Mouse (Mus musculus) heart, embryonic 14.5 days (tissue): ENCODE results near the gene Tmem116. TPM values are rescaled to one million over a fixed set of nuclear protein-coding genes. Genes with fewer than 3 reads are reported as not detected.
"Not testable (repeated sequence)": the region's sequence is repeated elsewhere in the genome, so short reads cannot be mapped to it uniquely, and the experiment has no call there.

Source experiments
- ATAC-seq: fragments of 200-750 bp; cut with Nextera tagmentation; 2 replicates; pipeline ENCODE4 v1.8.0; 2017; ENCODE audit warnings: low read depth, moderate TSS enrichment; ENCODE audit not compliant: insufficient number of reproducible peaks, insufficient read depth, low FRiP score
- H3K27ac ChIP-seq, 2 experiments: fragments of 200-500 bp in 1 of 2; fragments of 300-500 bp in 1 of 2; sonication (generic) in 1 of 2; replicated peaks in 1 of 2; 2 replicates each; pipeline ENCODE4 v1.5.1; 2012 to 2014; ENCODE audit warnings: low read depth in 2 of 2, low read length in 2 of 2, control low read depth in 1 of 2, mild to moderate bottlenecking in 1 of 2, mixed read lengths in 1 of 2; ENCODE audit not compliant: control insufficient read depth in 1 of 2, insufficient read depth in 1 of 2
- H3K27me3 ChIP-seq: fragments of 300-500 bp; sonication (generic); 2 replicates; pipeline ENCODE4 v1.6.1; 2014; ENCODE audit warnings: mild to moderate bottlenecking, low read length, control low read depth; ENCODE audit not compliant: control insufficient read depth, insufficient read depth
- H3K36me3 ChIP-seq: fragments of 300-500 bp; sonication (generic); 2 replicates; pipeline ENCODE4 v1.6.1; 2014; ENCODE audit warnings: mild to moderate bottlenecking, control low read depth, low read length, mixed read lengths; ENCODE audit not compliant: control insufficient read depth, insufficient read depth
- H3K4me1 ChIP-seq, 2 experiments: fragments of 200-500 bp in 1 of 2; fragments of 300-500 bp in 1 of 2; sonication (generic) in 1 of 2; 2 replicates each; pipeline ENCODE4 v1.6.1; 2012 to 2014; ENCODE audit warnings: low read length in 2 of 2, control low read depth in 1 of 2, mixed read lengths in 1 of 2; ENCODE audit not compliant: control insufficient read depth in 2 of 2, insufficient read depth in 2 of 2
- H3K4me2 ChIP-seq: fragments of 300-500 bp; sonication (generic); 2 replicates; pipeline ENCODE4 v1.6.1; 2014; ENCODE audit warnings: mild to moderate bottlenecking, low read length
- H3K4me3 ChIP-seq, 2 experiments: fragments of 200-500 bp in 1 of 2; fragments of 300-500 bp in 1 of 2; sonication (generic) in 1 of 2; 2 replicates each; pipeline ENCODE4 v1.5.1; 2012 to 2014; ENCODE audit warnings: low read length in 2 of 2, mild to moderate bottlenecking in 2 of 2, control low read depth in 1 of 2, low read depth in 1 of 2, moderate library complexity in 1 of 2; ENCODE audit not compliant: control insufficient read depth in 1 of 2, insufficient read depth in 1 of 2
- H3K9ac ChIP-seq: fragments of 300-500 bp; sonication (generic); 2 replicates; pipeline ENCODE4 v1.6.1; 2014; ENCODE audit warnings: mild to moderate bottlenecking, low read length
- H3K9me3 ChIP-seq: fragments of 300-500 bp; sonication (generic); 2 replicates; pipeline ENCODE4 v1.6.1; 2016; ENCODE audit warnings: low read length, control low read depth; ENCODE audit not compliant: control insufficient read depth
- WGBS: fragments of 180-500 bp; shearing (Covaris S2); extraction: QIAGEN DNeasy Blood & Tissue Kit; methylation state at CpG from one replicate; pipeline ENCODE4 v1.1.7; 2014; 5-methylcytosine and 5-hydroxymethylcytosine counted together
- polyA plus RNA-seq: library from polyadenylated mRNA; unstranded; fragments of >200 nt; fragmentation: Nextera tagmentation; extraction: Ambion mirVana; gene quantifications from 2 replicates; pipeline ENCODE4 v1.2.1, GENCODE M21; 2014

Tmem116 gene
- polyA plus RNA-seq, 1 experiment from 2014 or later = 4.2 TPM

GRCm38 (mm10) chr5:121484801-121485200, 33.1 kb downstream of the Tmem116 start:
- Histone ChIP-seq H3K4me2 (no peak overlapping the region), H3K36me3 (no peaks in the 10 kb centered on the region), H3K4me1 (no peaks in the 10 kb centered on the region), H3K9ac (no peak overlapping the region), H3K9me3 (no peaks in the 10 kb centered on the region), H3K27me3 (no peaks in the 10 kb centered on the region), H3K27ac (no peak overlapping the region), H3K4me3 (no peak overlapping the region)
- 72% methylated on average over 5 of the region's 5 CpGs for WGBS
- ATAC-seq = no peak

- Histone ChIP-seq H3K4me2 (no peak overlapping the region), H3K27me3 (no peaks in the 10 kb centered on the region), H3K9me3 (no peaks in the 10 kb centered on the region), H3K36me3 (no peaks in the 10 kb centered on the region), H3K4me1 (no peaks in the 10 kb centered on the region), H3K9ac (no peak overlapping the region), H3K27ac (no peak overlapping the region), H3K4me3 (no peak overlapping the region)
- ATAC-seq = no peak
- 67% methylated on average over 8 of the region's 8 CpGs for WGBS
Observed at GRCm38 (mm10) chr5:121493305-121493704, 41.6 kb downstream of the Tmem116 start.

- ATAC-seq = no peak
- 60% methylated on average over 7 of the region's 7 CpGs for WGBS
- Histone ChIP-seq H3K36me3 (no peaks in the 10 kb centered on the region), H3K4me3 (no peak overlapping the region), H3K27ac (no peak overlapping the region), H3K4me1 (no peaks in the 10 kb centered on the region), H3K27me3 (no peaks in the 10 kb centered on the region), H3K9me3 (no peaks in the 10 kb centered on the region), H3K9ac (no peak overlapping the region), H3K4me2 (no peak overlapping the region)
Observed at GRCm38 (mm10) chr5:121500719-121501118, 49.0 kb downstream of the Tmem116 start.

GRCm38 (mm10) chr5:121501424-121501996, 49.8 kb downstream of the Tmem116 start:
- not testable (repeated sequence) for ATAC-seq

GRCm38 (mm10) chr5:121503231-121503630, 51.5 kb downstream of the Tmem116 start, which contains the start of gene Adam1b:
Adam1b (minus strand) TSS chr5:121503435.
- Histone ChIP-seq H3K4me1 (peaks cover 3% of the 10 kb centered on the region in 2 experiments; a peak in 2 of 4 replicates), H3K9ac (no peak within 1 kb of the TSS), H3K27me3 (no peaks in the 10 kb centered on the region), H3K4me2 (no peak within 1 kb of the TSS), H3K4me3 (no peak within 1 kb of the TSS), H3K36me3 (no peaks in the 10 kb centered on the region), H3K27ac (no peak within 1 kb of the TSS), H3K9me3 (no peaks in the 10 kb centered on the region)
- no peak for ATAC-seq
- WGBS = 73% methylated on average over 3 of the region's 3 CpGs

More at GRCm38 (mm10) chr5:121501424-121501996, 49.8 kb downstream of the Tmem116 start:
- H3K4me3 ChIP-seq, H3K9me3 ChIP-seq, H3K27me3 ChIP-seq, H3K4me1 ChIP-seq, H3K36me3 ChIP-seq, H3K4me2 ChIP-seq, H3K9ac ChIP-seq, H3K27ac ChIP-seq: not testable (repeated sequence)
- WGBS = 61% methylated on average over 10 of the region's 17 CpGs

DNA sequence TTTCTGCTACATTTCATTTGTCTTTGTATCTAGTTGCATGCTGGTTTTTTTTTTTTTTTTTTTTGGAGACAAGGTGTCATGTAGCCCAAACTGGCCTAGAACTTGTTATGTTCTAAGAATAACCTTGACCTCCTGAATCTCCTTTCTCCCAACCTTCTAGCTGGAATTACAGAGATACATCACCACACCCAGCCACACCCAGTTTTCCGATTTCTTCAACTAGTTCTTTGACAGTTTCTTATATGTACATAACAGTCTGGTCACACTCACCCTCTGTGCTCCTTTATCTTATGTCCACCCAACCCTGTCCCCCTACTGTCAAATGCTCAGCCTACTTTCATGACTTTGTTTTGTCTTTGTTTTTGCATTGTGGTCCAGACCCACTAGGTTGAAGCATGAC, 55.2 kb downstream of the Tmem116 start:
- no peak for ATAC-seq
- H3K4me3 ChIP-seq = no peak overlapping the region
- no peaks in the 10 kb centered on the region for H3K27me3 ChIP-seq
- H3K4me2 ChIP-seq = no peak overlapping the region
- peaks cover 3% of the 10 kb centered on the region in 2 experiments; a peak in 2 of 4 replicates for H3K4me1 ChIP-seq
- no peak overlapping the region for H3K27ac ChIP-seq
- H3K9me3 ChIP-seq = no peaks in the 10 kb centered on the region
- H3K9ac ChIP-seq = no peak overlapping the region
- no peaks in the 10 kb centered on the region for H3K36me3 ChIP-seq
- WGBS = 66% methylated on average over 1 of the region's 1 CpGs

- H3K27me3 ChIP-seq = no peaks in the 10 kb centered on the region
- H3K4me2 ChIP-seq = no peak overlapping the region
- ATAC-seq = no peak
- H3K9ac ChIP-seq = no peak overlapping the region
- peaks cover 3% of the 10 kb centered on the region in 2 experiments; a peak in 2 of 4 replicates for H3K4me1 ChIP-seq
- H3K9me3 ChIP-seq = no peaks in the 10 kb centered on the region
- H3K27ac ChIP-seq = no peak overlapping the region
- no peak overlapping the region for H3K4me3 ChIP-seq
- 80% methylated on average over 7 of the region's 7 CpGs for WGBS
- H3K36me3 ChIP-seq = no peaks in the 10 kb centered on the region
Observed at GRCm38 (mm10) chr5:121510009-121510408, 58.3 kb downstream of the Tmem116 start.

GRCm38 (mm10) chr5:121518983-121519382, 67.3 kb downstream of the Tmem116 start:
- no peaks in the 10 kb centered on the region for H3K9me3 ChIP-seq
- H3K27ac ChIP-seq = no peak overlapping the region
- WGBS = 86% methylated on average over 9 of the region's 9 CpGs
- H3K4me2 ChIP-seq = no peak overlapping the region
- H3K9ac ChIP-seq = no peak overlapping the region
- H3K27me3 ChIP-seq = no peaks in the 10 kb centered on the region
- H3K36me3 ChIP-seq = peaks cover 53% of the 10 kb centered on the region
- no peaks in the 10 kb centered on the region for H3K4me1 ChIP-seq
- ATAC-seq = no peak
- no peak overlapping the region for H3K4me3 ChIP-seq
